Mouse (Mus musculus): Measurements from ENCODE around the gene Nlgn3.

Nlgn3 gene

GRCm38 (mm10) chrX:101299055-101299454 lies at the start of gene Nlgn3:
TSS of gene Nlgn3 (plus strand) at chrX:101299168.
- peak; percentile 9 for DNase-seq (ENCODE audit: low read depth, low spot score)

- DNase-seq (ENCODE audit: low read depth, low spot score): peak; percentile 96
Observed at GRCm38 (mm10) chrX:101253952-101254729, 44.8 kb upstream of the Nlgn3 start, which contains the start of gene Foxo4. TSS of gene Foxo4 (plus strand) at chrX:101254528.

DNA sequence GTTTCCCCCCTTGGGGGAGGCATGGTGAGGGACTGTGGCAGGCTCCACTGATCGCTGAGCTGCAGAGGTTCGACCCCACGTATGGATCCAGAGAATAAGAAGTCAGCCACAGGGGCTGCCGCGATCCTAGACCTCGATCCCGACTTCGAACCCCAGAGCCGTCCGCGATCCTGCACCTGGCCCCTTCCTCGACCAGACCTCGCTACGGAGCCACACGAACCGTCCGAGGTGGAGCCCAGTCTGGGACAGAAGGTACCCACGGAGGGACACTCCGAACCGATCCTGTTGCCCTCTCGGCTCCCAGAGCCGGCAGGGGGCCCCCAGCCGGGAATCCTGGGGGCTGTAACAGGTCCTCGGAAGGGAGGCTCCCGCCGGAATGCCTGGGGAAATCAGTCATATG lies 44.2 kb upstream of the Nlgn3 start:
- no peak for DNase-seq (ENCODE audit: low read depth, low spot score)

GRCm38 (mm10) chrX:101256603-101257002 lies 42.4 kb upstream of the Nlgn3 start:
- peak; percentile 48 for DNase-seq (ENCODE audit: low read depth, low spot score)

DNA sequence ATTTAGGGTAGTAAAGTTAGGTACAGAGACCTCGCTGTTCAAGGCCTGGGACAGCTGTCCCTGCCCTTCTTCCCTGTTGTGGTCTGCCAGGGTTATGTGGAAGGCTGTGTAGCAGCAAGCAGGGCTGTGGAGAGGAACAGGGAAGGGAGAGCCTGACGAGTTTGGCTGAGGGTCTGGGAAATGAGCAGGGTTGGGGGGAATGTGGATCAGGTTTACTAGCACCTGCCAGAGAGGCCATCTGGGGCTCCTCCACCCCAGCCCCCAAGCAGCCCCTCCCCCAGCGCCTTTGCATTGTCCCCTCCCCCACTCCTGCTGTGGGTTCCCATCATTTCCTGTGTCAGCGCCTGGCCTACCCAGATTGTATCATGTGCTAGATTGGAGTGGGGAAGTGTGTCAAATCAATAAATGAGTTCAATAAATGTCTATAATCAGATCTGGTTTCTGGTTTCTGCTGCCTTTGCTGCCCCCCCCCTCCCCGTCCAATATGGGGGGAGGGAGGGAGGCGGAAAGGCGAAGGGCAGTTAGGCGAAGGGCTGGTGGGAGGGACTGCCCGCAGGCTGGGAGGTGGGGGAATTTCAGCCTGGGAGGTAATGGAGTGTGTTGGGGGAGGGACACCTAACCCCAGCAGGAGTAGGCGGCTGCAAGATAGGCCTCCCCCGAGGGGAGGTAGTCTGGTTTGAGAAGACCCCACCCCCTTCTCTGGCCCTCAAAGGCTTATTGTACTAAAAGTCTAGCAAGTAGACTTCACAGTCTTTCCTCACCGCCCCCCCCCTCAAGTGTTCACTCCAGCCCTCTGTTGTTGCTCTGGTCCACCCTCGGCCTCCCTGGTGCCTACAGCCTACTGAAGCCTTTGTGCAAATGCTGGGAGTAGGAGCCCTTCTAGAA lies 38.3 kb upstream of the Nlgn3 start:
- DNase-seq (ENCODE audit: low read depth, low spot score): peak; percentile 88

- no peak for DNase-seq (ENCODE audit: low read depth, low spot score)
Observed at GRCm38 (mm10) chrX:101263892-101264291, 35.1 kb upstream of the Nlgn3 start, which contains the start of gene Gm614. TSS of gene Gm614 (minus strand) at chrX:101263992.

GRCm38 (mm10) chrX:101266631-101267030 lies 32.3 kb upstream of the Nlgn3 start:
- DNase-seq (ENCODE audit: low read depth, low spot score): no peak

DNA sequence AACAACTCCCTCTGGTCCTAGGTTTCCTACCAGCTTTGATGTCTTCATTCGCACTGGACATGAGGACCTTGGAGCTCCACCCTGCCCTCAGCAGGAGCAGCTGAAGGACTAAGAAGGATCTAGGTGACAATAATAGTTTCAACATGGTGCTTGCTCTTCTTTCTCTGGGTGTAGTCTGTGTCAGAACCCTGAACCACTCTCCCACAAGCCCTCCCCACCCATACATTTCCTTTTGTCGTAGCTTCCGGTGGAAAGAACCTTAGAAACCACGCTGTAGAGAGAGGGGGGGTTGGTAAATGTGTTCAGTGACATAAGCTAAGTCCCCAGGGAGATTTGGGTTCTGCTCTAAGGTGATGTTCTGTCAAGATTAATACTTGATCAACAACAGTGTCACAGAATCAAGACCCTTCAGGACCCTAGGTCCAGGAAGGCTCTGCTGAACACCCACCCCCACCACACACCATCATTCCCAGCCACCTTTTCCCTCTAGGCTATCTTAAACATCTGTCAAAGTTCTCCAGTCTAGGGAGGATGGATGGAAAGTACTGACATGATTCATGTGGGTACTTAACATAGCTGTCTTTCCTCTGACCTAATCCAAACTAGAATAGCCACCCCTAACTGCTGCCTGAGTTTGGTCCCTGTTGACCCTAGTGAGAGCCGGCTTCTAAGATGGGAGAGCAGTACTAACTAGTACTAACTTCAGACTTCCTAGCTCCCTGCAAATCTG lies 30.8 kb upstream of the Nlgn3 start, which contains the start of gene Il2rg:
Gene Il2rg (minus strand): TSS at position 231 of the 730 bp plus-strand sequence.
- DNase-seq (ENCODE audit: low read depth, low spot score): no peak

GRCm38 (mm10) chrX:101268755-101269124 lies 30.2 kb upstream of the Nlgn3 start, which contains the start of gene Gm20489:
TSS of gene Gm20489 (minus strand) at chrX:101269023.
- DNase-seq (ENCODE audit: low read depth, low spot score): no peak

- DNase-seq (ENCODE audit: low read depth, low spot score): peak; percentile 57
Observed at GRCm38 (mm10) chrX:101273410-101273809, 25.6 kb upstream of the Nlgn3 start.

DNA sequence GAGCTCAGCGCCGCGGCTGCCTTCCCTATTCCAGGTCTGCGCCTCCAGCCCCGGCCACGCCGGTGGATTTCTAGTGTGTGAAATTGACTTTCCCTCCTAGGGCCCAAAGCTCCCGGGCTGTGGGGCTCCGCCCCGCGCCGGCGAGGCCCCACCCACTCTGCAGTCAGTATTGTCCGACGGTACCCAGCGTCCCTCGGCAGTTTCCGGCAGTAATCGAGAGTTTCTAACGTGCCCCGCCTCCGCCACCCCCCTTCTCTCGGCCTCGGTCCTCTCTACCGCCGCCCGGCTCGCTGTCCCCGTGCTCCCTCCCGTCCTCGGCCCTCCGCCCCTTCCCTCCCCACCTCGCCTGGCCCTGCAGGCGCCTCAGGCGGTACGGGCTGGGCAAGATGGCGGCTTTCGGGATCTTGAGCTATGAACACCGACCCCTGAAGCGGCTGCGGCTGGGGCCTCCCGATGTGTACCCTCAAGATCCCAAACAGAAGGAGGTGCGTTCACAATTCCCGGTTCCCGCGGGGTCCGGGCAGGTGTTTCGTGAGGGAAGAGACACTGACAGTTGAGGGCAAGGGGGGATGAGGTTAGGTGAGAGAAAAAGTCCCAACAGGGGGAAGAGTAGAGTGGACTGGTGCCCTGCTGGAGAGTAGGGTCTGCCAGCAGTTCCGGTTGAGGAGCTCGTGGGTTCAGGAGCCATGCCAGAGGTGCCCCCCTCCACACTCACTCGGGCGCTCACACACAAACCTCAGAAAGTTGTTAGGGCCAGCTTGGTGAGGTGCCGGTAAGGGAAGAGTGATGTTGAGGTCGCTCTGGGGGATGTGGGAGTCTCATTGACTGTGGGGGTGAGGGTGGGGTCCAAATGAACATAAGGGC lies 24.9 kb upstream of the Nlgn3 start, which contains the start of gene Med12:
Gene Med12 (plus strand): TSS at position 156 of the 864 bp plus-strand sequence.
- DNase-seq (ENCODE audit: low read depth, low spot score): peak; percentile 85

DNA sequence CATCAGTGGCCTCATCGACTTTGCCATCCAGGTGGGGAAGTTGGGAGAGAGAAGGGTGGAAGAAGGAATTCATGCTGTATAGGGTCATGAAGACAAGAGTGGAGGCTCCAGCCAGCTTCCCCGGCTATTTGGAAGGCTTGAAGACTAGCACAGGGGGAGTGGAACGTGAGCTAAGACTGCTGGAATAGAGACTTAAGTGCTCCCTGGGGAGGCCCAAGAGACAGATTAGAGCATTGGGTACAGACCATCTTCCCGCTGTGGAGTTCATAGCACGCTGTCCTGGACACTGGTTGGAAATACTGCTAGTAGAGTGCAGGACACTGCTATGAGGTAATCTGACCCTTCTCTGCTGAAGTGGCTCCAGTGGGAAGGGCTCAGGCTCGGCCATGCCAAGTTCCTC lies 16.2 kb upstream of the Nlgn3 start:
- no peak for DNase-seq (ENCODE audit: low read depth, low spot score)

DNA sequence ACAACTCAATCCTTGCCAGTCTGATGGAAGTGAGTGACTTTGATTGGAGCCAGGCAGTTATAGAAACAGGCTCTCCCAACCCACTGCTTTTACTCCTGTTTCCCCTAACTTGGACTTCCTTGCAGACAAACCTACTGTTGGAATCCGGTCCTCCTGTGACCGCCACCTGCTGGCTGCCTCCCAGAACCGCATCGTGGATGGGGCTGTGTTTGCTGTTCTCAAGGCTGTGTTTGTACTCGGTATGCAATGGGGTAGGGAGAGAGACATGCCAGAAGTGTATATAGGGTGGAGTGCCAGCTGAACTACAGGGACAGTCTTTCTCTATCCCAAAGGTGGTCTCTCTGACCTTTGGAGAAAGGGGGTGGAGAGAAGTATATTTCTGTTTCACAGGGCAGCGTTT lies 13.4 kb upstream of the Nlgn3 start:
- DNase-seq (ENCODE audit: low read depth, low spot score): peak; percentile 58

GRCm38 (mm10) chrX:101285953-101286670 lies 12.9 kb upstream of the Nlgn3 start:
- no peak for DNase-seq (ENCODE audit: low read depth, low spot score)

- no peak for DNase-seq (ENCODE audit: low read depth, low spot score)
Observed at GRCm38 (mm10) chrX:101287543-101287942, 11.4 kb upstream of the Nlgn3 start.

DNA sequence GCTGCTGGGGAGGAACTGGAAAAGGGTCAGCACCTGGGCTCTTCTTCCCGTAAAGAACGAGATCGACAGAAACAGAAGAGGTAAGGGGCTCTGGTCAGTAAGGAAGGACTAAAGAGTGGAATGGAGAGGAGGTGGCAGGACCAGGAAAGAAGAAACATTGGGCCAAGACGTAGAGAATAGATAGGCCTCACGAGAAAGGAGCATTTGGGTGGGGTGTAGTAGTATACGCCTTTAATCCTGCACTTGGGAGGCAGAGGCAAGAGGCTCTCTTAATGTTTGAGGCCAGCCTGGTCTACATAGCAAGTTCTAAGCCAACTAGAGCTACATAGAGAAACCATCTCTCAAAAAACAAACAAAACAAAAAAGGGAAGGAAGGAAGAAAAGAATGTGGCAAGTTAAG lies 10.5 kb upstream of the Nlgn3 start:
- no peak for DNase-seq (ENCODE audit: low read depth, low spot score)

GRCm38 (mm10) chrX:101289037-101289436 lies 9.9 kb upstream of the Nlgn3 start:
- DNase-seq (ENCODE audit: low read depth, low spot score): no peak

GRCm38 (mm10) chrX:101290111-101290510 lies 8.9 kb upstream of the Nlgn3 start:
- no peak for DNase-seq (ENCODE audit: low read depth, low spot score)

DNA sequence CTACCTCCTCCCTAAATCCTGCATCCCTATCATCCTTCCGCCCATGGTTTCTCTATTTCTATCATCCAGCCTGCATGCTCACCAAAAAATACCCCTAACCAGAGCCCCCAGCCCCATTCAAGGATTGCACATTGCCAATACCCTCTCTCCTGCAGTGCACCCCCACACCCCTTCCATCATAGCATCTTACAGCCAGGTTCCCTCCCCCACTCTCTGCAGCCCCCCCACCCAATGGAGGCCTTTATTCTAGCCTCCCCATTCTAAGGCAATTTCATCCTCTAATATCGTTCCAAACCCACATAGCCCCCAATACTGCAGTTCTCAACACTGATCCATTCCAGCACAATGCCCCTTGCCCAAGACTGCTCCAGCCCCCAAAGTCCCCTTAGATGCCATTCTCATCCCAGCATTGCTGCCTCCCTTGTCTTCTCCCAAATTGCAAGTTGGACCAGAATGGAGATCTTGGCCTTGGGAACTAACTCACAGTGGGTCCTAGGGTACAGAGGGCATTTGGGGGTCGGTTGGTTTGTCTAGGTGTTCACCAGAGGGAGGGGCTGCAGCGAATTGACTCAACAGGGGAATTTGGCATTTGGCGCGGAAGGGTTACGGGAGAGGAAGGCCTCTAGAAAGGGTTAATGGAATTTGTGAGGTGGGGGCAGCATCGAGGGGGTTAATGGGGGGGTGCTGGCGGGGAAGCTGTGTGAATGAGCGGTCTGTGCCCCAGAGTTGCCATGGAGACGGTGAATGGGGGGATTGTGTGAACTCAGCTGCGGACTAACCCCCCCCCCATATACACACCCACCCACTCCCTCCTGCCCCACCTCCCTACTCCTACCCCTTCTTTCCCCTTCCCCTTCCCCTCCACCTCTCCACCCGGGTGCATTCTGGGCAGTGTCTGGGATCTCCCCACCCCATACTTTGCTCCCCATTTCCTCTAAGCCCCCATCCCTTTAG lies 782 bp downstream of the Nlgn3 start:
- peak; percentile 7 for DNase-seq (ENCODE audit: low read depth, low spot score)
